Mouse (Mus musculus) kidney, postnatal 0 days (tissue): Measurements from ENCODE around the gene Zfp981. TPM values are rescaled to one million over a fixed set of nuclear protein-coding genes. Genes with fewer than 3 reads are reported as not detected.
"Not testable (repeated sequence)": the region's sequence is repeated elsewhere in the genome, so short reads cannot be mapped to it uniquely, and the experiment has no call there.

Experiments
- ATAC-seq: fragments of 200-750 bp; cut with Nextera tagmentation; replicated peaks from 2 replicates; pipeline ENCODE4 v1.8.0; 2017; ENCODE audit warnings: low read depth, moderate number of reproducible peaks, moderate TSS enrichment, moderate library complexity; ENCODE audit not compliant: low FRiP score
- DNase-seq: peaks from one replicate; pipeline ENCODE4 v3.0.0-alpha.2; 2016; ENCODE audit warnings: low spot score
- H3K27ac ChIP-seq: fragments of 300-500 bp; sonication (generic); 2 replicates; pipeline ENCODE4 v1.5.1; 2014; ENCODE audit warnings: mild to moderate bottlenecking
- H3K27me3 ChIP-seq: fragments of 300-500 bp; sonication (generic); 2 replicates; pipeline ENCODE4 v1.6.1; 2014; ENCODE audit warnings: low read length, mixed read lengths; ENCODE audit not compliant: insufficient read depth
- H3K36me3 ChIP-seq: fragments of 300-500 bp; sonication (generic); 2 replicates; pipeline ENCODE4 v1.6.1; 2014; ENCODE audit warnings: low read length, mixed read lengths; ENCODE audit not compliant: insufficient read depth
- H3K4me1 ChIP-seq: fragments of 300-500 bp; sonication (generic); replicated peaks from 2 replicates; pipeline ENCODE4 v1.6.1; 2014; ENCODE audit warnings: antibody characterized with exemption, low read length, mixed read lengths; ENCODE audit not compliant: insufficient read depth
- H3K4me2 ChIP-seq: fragments of 300-500 bp; sonication (generic); 2 replicates; pipeline ENCODE4 v1.6.1; 2014; ENCODE audit warnings: mild to moderate bottlenecking, low read length, moderate library complexity, mixed read lengths
- H3K4me3 ChIP-seq: fragments of 300-500 bp; sonication (generic); replicated peaks from 2 replicates; pipeline ENCODE4 v1.5.1; 2014; ENCODE audit warnings: low read depth, low read length
- H3K9ac ChIP-seq: fragments of 300-500 bp; sonication (generic); 2 replicates; pipeline ENCODE4 v1.6.1; 2014; ENCODE audit warnings: low read depth, low read length
- H3K9me3 ChIP-seq: fragments of 300-500 bp; sonication (generic); replicated peaks from 2 replicates; pipeline ENCODE4 v1.6.1; 2016; ENCODE audit warnings: low read length, inconsistent platforms, mixed read lengths
- CTCF ChIP-seq: IDR thresholded peaks from 2 replicates; pipeline ENCODE4 v1.5.1; 2016; ENCODE audit warnings: antibody characterized with exemption, low read depth, mild to moderate bottlenecking, moderate library complexity
- WGBS: fragments of 180-500 bp; shearing (Covaris S2); extraction: QIAGEN DNeasy Blood & Tissue Kit; methylation state at CpG from one replicate; pipeline ENCODE4 v1.1.7; 2014; 5-methylcytosine and 5-hydroxymethylcytosine counted together
- polyA plus RNA-seq: library from polyadenylated mRNA; unstranded; fragments of >200 nt; fragmentation: Nextera tagmentation; extraction: Ambion mirVana; gene quantifications from 2 replicates; pipeline ENCODE4 v1.2.1, GENCODE M21; 2015

The Zfp981 gene
- 0.07 and 0.08 TPM in 2 replicates for polyA plus RNA-seq

- ATAC-seq, H3K27ac ChIP-seq: not testable (repeated sequence)
- 85% methylated on average over 4 of the region's 4 CpGs for WGBS
Observed at GRCm38 (mm10) chr4:146501727-146502126, at the start of gene Zfp981. TSS of gene Zfp981 (plus strand) at chr4:146502027.

GRCm38 (mm10) chr4:146452576-146452975 lies 49.3 kb upstream of the Zfp981 start:
- DNase-seq, H3K27me3 ChIP-seq, H3K4me1 ChIP-seq, H3K36me3 ChIP-seq, H3K4me3 ChIP-seq, ATAC-seq, H3K27ac ChIP-seq, H3K9ac ChIP-seq, H3K4me2 ChIP-seq: not testable (repeated sequence)
- 80% methylated on average over 2 of the region's 2 CpGs for WGBS
- peaks cover 31% of the 10 kb centered on the region for H3K9me3 ChIP-seq

More at GRCm38 (mm10) chr4:146501727-146502126, at the start of gene Zfp981:
- DNase-seq, H3K9ac ChIP-seq, H3K4me2 ChIP-seq, H3K9me3 ChIP-seq, H3K27me3 ChIP-seq, H3K4me3 ChIP-seq, H3K36me3 ChIP-seq, H3K4me1 ChIP-seq: not testable (repeated sequence)

- not testable (repeated sequence) for H3K4me1 ChIP-seq, DNase-seq, H3K9ac ChIP-seq, H3K4me2 ChIP-seq, H3K36me3 ChIP-seq, ATAC-seq, H3K27ac ChIP-seq, H3K27me3 ChIP-seq, H3K4me3 ChIP-seq
- whole genome bisulfite sequencing: 42% methylated on average over 1 of the region's 1 CpGs
- peaks cover 37% of the 10 kb centered on the region for H3K9me3 ChIP-seq
Observed at GRCm38 (mm10) chr4:146454170-146454569, 47.7 kb upstream of the Zfp981 start.

- DNase-seq (no peak), ATAC-seq (peak; percentile 22)
- H3K9me3 ChIP-seq: peaks cover 37% of the 10 kb centered on the region
- H3K27ac ChIP-seq: no peak overlapping the region
- WGBS: 44% methylated on average over 2 of the region's 2 CpGs
- no peak overlapping the region for H3K4me2 ChIP-seq
- H3K27me3 ChIP-seq: no peaks in the 10 kb centered on the region
- H3K4me3 ChIP-seq: no peak overlapping the region
- H3K9ac ChIP-seq: no peak overlapping the region
- H3K36me3 ChIP-seq: no peaks in the 10 kb centered on the region
- H3K4me1 ChIP-seq: no peaks in the 10 kb centered on the region
- TF ChIP-seq CTCF: no peak
Observed at GRCm38 (mm10) chr4:146454896-146455295, 46.9 kb upstream of the Zfp981 start.

GRCm38 (mm10) chr4:146455321-146455721 lies 46.5 kb upstream of the Zfp981 start:
- 95% methylated on average over 7 of the region's 7 CpGs for WGBS
- peaks cover 37% of the 10 kb centered on the region for H3K9me3 ChIP-seq
- DNase-seq: no peak

GRCm38 (mm10) chr4:146456061-146456726 lies 45.6 kb upstream of the Zfp981 start:
- no peak for TF ChIP-seq CTCF
- H3K4me3 ChIP-seq: no peak overlapping the region
- WGBS: 70% methylated on average over 4 of the region's 4 CpGs
- no peaks in the 10 kb centered on the region for H3K36me3 ChIP-seq
- no peaks in the 10 kb centered on the region for H3K27me3 ChIP-seq
- H3K9me3 ChIP-seq: peaks cover 37% of the 10 kb centered on the region
- H3K9ac ChIP-seq: no peak overlapping the region
- no peak overlapping the region for H3K4me2 ChIP-seq
- DNase-seq (no peak), ATAC-seq (no peak)
- no peaks in the 10 kb centered on the region for H3K4me1 ChIP-seq
- no peak overlapping the region for H3K27ac ChIP-seq

More at GRCm38 (mm10) chr4:146455321-146455721, 46.5 kb upstream of the Zfp981 start:
- Histone ChIP-seq H3K4me2 (no peak overlapping the region), H3K9ac (no peak overlapping the region), H3K27me3 (no peaks in the 10 kb centered on the region), H3K4me3 (no peak overlapping the region), H3K27ac (no peak overlapping the region), H3K4me1 (no peaks in the 10 kb centered on the region), H3K36me3 (no peaks in the 10 kb centered on the region)
- TF ChIP-seq CTCF: no peak
- ATAC-seq: peak; percentile 41

GRCm38 (mm10) chr4:146457126-146457525 lies 44.7 kb upstream of the Zfp981 start:
- 0 out of 2 replicates have a peak, but pooled peaks have one; percentile 1 for ATAC-seq
- Histone ChIP-seq H3K27me3 (no peaks in the 10 kb centered on the region), H3K27ac (no peak overlapping the region), H3K36me3 (no peaks in the 10 kb centered on the region), H3K9me3 (peaks cover 37% of the 10 kb centered on the region), H3K4me2 (no peak overlapping the region), H3K4me3 (no peak overlapping the region), H3K9ac (no peak overlapping the region), H3K4me1 (no peaks in the 10 kb centered on the region)
- no peak for DNase-seq
- 59% methylated on average over 2 of the region's 2 CpGs for WGBS
- TF ChIP-seq CTCF: no peak
